Mouse (Mus musculus): Measurements from ENCODE around the gene Trak1. TPM values are rescaled to one million over a fixed set of nuclear protein-coding genes. Genes with fewer than 3 reads are reported as not detected.
A peak's percentile ranks its signal among the peaks of the same experiment; 100 is the strongest.

The Trak1 gene
- polyA plus RNA-seq, 1 experiment from 2014 or later: 53.6 TPM

DNA sequence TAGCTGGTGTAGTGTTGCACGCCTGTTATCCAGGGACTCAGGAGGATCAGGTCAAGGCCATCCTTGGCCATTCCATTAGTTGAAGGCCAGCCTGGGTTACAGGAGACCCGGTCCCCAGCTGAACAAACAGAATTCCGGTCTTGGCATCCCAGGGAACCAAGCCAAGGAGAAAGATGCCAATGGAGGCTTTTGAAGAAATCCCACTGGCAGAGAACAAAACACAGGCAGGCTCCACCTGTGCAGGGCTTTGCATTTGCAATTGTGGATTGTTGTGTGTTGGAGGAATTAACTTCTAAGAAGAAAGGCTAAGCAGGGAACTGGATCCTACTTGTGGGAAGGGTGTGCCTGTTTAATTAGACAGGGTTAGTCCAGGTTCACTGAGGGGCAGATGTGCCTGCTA, 47.0 kb downstream of the Trak1 start:
- DNase-seq (no peak), ATAC-seq (ENCODE audit: low FRiP score, low TSS enrichment) (no peak)
- Histone ChIP-seq H3K27ac (replicated peaks; ENCODE audit: low read depth, low read length) (no peak overlapping the region), H3K4me3 (replicated peaks; ENCODE audit: low read depth, low read length) (no peak overlapping the region), H3K27me3 (ENCODE audit: control insufficient read depth, insufficient read depth, low read length) (no peaks in the 10 kb centered on the region), H3K9ac (replicated peaks; ENCODE audit: low read length) (no peak overlapping the region), H3K36me3 (ENCODE audit: control insufficient read depth, insufficient read depth, low read length) (no peaks in the 10 kb centered on the region), H3K9me3 (ENCODE audit: control insufficient read depth, low read length) (no peaks in the 10 kb centered on the region), H3K4me2 (ENCODE audit: low read length) (no peak overlapping the region), H3K4me1 (ENCODE audit: control insufficient read depth, insufficient read depth, low read length) (peaks cover 16% of the 10 kb centered on the region; the same call in 1 of the 2 replicates)
- 34% methylated on average over 3 of the region's 3 CpGs for WGBS

DNA sequence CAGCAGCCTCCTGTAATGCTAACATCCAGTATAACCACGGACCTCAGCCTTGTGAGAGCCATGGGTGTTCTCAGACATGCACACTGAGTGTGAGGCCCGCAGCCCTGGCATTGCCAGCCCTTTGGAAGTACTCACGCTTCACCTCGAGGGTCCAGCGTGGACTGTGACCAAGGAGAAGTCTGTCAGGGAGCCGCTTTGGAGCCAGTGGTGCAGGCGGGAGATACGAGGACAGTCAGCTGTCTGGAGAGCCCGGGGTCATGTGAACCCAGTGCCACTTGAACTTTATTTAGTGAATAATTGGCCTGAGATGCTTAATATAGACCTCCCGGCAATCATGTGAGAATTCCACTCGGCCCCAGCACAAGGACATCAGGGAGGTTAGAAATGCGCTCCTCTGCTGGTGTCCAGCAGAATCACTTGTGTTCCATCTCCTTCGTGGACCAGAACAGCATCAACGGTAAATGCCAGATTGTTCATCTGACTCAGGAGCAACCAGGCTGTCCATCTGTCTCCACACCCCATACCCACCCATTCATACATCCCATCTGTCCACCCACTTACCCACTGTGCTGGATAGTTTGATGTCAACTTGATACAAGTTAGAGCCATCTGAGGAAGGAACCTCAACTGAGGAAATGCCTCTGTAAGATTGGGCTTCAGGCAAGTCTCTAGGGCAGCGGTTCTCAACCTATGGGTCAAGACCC, 48.3 kb downstream of the Trak1 start:
- Histone ChIP-seq H3K27me3 (ENCODE audit: control insufficient read depth, insufficient read depth, low read length) (no peaks in the 10 kb centered on the region), H3K36me3 (ENCODE audit: control insufficient read depth, insufficient read depth, low read length) (no peaks in the 10 kb centered on the region), H3K9ac (replicated peaks; ENCODE audit: low read length) (no peak overlapping the region), H3K9me3 (ENCODE audit: control insufficient read depth, low read length) (no peaks in the 10 kb centered on the region), H3K27ac (replicated peaks; ENCODE audit: low read depth, low read length) (no peak overlapping the region), H3K4me3 (replicated peaks; ENCODE audit: low read depth, low read length) (no peak overlapping the region), H3K4me2 (ENCODE audit: low read length) (no peak overlapping the region), H3K4me1 (ENCODE audit: control insufficient read depth, insufficient read depth, low read length) (peaks cover 16% of the 10 kb centered on the region; the same call in 1 of the 2 replicates)
- WGBS: 92% methylated on average over 15 of the region's 15 CpGs
- DNase-seq: no peak
- ATAC-seq (ENCODE audit: low FRiP score, low TSS enrichment): no peak

DNA sequence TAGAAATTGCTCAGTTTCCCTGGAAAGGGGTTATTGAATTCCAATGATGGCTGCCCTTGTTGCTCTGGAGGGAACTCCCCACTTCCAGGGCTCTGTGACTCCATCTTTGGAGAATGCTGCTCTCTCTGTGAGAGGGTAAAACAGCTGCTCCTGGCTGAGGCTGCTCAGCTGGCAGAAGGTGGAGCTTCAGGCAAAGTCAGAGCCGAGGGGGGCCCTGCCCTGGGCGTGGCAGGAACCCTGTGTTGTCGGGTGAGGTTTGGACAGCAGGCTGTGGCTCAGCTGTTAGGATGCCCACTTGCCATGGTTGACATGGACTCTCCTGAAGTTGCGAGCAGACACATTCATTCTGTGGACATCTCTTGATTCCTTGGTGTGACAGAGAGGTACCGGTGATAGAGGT, 49.3 kb downstream of the Trak1 start:
- no peaks in the 10 kb centered on the region for H3K36me3 ChIP-seq (ENCODE audit: control insufficient read depth, insufficient read depth, low read length)
- no peak overlapping the region for H3K27ac ChIP-seq (replicated peaks; ENCODE audit: low read depth, low read length)
- no peak for ATAC-seq (ENCODE audit: low FRiP score, low TSS enrichment)
- no peaks in the 10 kb centered on the region for H3K9me3 ChIP-seq (ENCODE audit: control insufficient read depth, low read length)
- no peak overlapping the region for H3K9ac ChIP-seq (replicated peaks; ENCODE audit: low read length)
- H3K4me3 ChIP-seq (replicated peaks; ENCODE audit: low read depth, low read length): no peak overlapping the region
- H3K4me2 ChIP-seq (ENCODE audit: low read length): no peak overlapping the region
- no peak for DNase-seq
- no peaks in the 10 kb centered on the region for H3K27me3 ChIP-seq (ENCODE audit: control insufficient read depth, insufficient read depth, low read length)
- peaks cover 25% of the 10 kb centered on the region for H3K4me1 ChIP-seq (ENCODE audit: control insufficient read depth, insufficient read depth, low read length)
- 70% methylated on average over 5 of the region's 5 CpGs for WGBS

DNA sequence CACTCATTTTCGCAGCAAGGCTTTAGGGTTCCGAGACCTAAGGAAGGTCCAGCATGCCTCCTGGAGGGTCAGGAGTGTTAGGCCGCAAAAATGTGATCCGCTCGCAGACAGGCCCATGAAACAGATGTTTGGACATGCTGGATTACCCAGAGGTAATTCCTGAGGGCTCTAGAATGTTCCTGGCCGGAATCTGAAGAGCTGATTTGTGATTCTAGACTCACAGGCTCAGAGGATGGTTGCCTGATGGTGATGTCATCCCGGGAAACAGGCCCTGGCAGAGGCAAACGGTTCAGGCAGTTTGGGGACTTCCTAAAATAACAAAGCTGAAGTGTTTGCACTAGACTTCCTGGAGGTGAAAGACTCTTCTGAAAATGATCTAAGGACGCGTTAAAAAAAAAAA, 50.7 kb downstream of the Trak1 start:
- Histone ChIP-seq H3K4me2 (ENCODE audit: low read length) (no peak overlapping the region), H3K9ac (replicated peaks; ENCODE audit: low read length) (0 out of 2 replicates have a peak overlapping the region, but pooled peaks have one; percentile 12), H3K27me3 (ENCODE audit: control insufficient read depth, insufficient read depth, low read length) (no peaks in the 10 kb centered on the region), H3K27ac (replicated peaks; ENCODE audit: low read depth, low read length) (peak overlapping the region; percentile 74), H3K4me3 (replicated peaks; ENCODE audit: low read depth, low read length) (no peak overlapping the region), H3K9me3 (ENCODE audit: control insufficient read depth, low read length) (no peaks in the 10 kb centered on the region), H3K36me3 (ENCODE audit: control insufficient read depth, insufficient read depth, low read length) (no peaks in the 10 kb centered on the region), H3K4me1 (ENCODE audit: control insufficient read depth, insufficient read depth, low read length) (peaks cover 29% of the 10 kb centered on the region)
- DNase-seq: no peak
- WGBS: 31% methylated on average over 10 of the region's 10 CpGs
- no peak for ATAC-seq (ENCODE audit: low FRiP score, low TSS enrichment)

DNA sequence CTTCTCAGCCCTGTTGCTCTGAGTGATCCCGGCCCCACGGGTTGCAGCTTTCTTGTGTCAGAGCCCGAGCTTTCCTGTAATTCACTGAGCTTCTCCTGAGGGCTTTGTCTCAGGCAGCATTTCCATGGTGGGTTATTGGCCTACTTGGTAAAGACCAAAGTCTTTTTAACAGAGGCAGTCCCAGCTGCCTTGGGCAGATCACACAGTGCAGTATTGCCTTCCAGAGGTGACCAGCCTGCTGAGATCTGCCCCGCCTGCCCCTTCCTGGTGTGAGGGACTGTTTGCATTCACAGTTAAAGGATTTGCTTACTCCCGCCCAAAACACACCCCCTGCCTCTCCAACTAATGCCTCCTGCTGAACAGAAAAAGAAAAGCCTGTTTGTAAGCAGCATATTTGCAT, 51.2 kb downstream of the Trak1 start:
- no peak for ATAC-seq (ENCODE audit: low FRiP score, low TSS enrichment)
- 0 out of 2 replicates have a peak overlapping the region, but pooled peaks have one; percentile 19 for H3K4me2 ChIP-seq (ENCODE audit: low read length)

DNA sequence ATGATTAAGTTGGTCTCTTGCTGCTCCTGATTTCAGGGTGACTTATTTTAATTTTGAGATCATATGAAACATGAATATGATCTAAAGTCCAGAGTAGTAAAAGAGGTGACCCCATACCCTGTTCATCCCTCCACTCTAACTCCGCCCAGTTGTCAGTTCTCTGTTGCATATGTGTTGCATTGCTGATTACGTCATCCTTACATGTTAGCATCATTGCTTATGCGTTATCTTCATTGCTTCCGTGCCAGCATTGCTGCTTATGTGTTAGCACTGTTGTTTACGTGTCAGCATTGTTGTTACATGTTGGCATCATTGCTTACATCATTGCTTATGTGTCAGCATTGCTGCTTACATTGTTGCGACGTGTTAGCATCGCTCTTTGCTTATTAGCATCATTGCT, 51.8 kb downstream of the Trak1 start:
- H3K9ac ChIP-seq (replicated peaks; ENCODE audit: low read length): no peak overlapping the region
- no peak for DNase-seq
- no peak overlapping the region for H3K27ac ChIP-seq (replicated peaks; ENCODE audit: low read depth, low read length)
- no peak overlapping the region for H3K4me2 ChIP-seq (ENCODE audit: low read length)
- peaks cover 29% of the 10 kb centered on the region for H3K4me1 ChIP-seq (ENCODE audit: control insufficient read depth, insufficient read depth, low read length)
- H3K9me3 ChIP-seq (ENCODE audit: control insufficient read depth, low read length): no peaks in the 10 kb centered on the region
- ATAC-seq (ENCODE audit: low FRiP score, low TSS enrichment): no peak
- no peaks in the 10 kb centered on the region for H3K36me3 ChIP-seq (ENCODE audit: control insufficient read depth, insufficient read depth, low read length)
- 88% methylated on average over 8 of the region's 8 CpGs for WGBS
- H3K27me3 ChIP-seq (ENCODE audit: control insufficient read depth, insufficient read depth, low read length): no peaks in the 10 kb centered on the region
- no peak overlapping the region for H3K4me3 ChIP-seq (replicated peaks; ENCODE audit: low read depth, low read length)

More for the DNA sequence above, 51.2 kb downstream of the Trak1 start:
- DNase-seq: peak; percentile 50
- 2% methylated on average over 5 of the region's 5 CpGs for WGBS
- Histone ChIP-seq H3K27ac (replicated peaks; ENCODE audit: low read depth, low read length) (peak overlapping the region; percentile 74), H3K9me3 (ENCODE audit: control insufficient read depth, low read length) (no peaks in the 10 kb centered on the region), H3K4me3 (replicated peaks; ENCODE audit: low read depth, low read length) (no peak overlapping the region), H3K4me1 (ENCODE audit: control insufficient read depth, insufficient read depth, low read length) (peaks cover 29% of the 10 kb centered on the region), H3K36me3 (ENCODE audit: control insufficient read depth, insufficient read depth, low read length) (no peaks in the 10 kb centered on the region), H3K9ac (replicated peaks; ENCODE audit: low read length) (0 out of 2 replicates have a peak overlapping the region, but pooled peaks have one; percentile 12), H3K27me3 (ENCODE audit: control insufficient read depth, insufficient read depth, low read length) (no peaks in the 10 kb centered on the region)

DNA sequence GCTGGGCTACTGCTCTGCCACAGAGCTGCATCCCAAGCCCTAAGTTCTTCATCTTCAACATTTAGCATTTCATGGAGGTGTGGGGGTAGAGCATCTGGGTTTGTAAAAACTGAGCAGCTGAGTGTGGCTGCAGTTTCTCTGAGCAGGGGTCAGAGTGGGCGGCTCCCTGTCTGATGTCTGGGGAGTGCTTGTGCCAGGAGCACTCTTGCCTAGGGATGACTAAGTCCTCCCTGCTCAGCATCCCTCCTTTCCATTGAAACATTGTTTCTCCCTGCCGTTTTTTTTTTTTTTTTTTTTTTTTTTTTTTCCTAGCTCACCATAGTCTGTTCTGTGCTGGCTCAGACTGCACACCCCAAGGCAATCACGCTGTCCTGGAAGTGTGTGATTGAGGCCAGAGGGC, 53.3 kb downstream of the Trak1 start:
- Histone ChIP-seq H3K27me3 (ENCODE audit: control insufficient read depth, insufficient read depth, low read length) (no peaks in the 10 kb centered on the region), H3K27ac (replicated peaks; ENCODE audit: low read depth, low read length) (no peak overlapping the region), H3K9ac (replicated peaks; ENCODE audit: low read length) (no peak overlapping the region), H3K4me2 (ENCODE audit: low read length) (no peak overlapping the region), H3K9me3 (ENCODE audit: control insufficient read depth, low read length) (no peaks in the 10 kb centered on the region), H3K4me1 (ENCODE audit: control insufficient read depth, insufficient read depth, low read length) (peaks cover 30% of the 10 kb centered on the region), H3K4me3 (replicated peaks; ENCODE audit: low read depth, low read length) (no peak overlapping the region), H3K36me3 (ENCODE audit: control insufficient read depth, insufficient read depth, low read length) (no peaks in the 10 kb centered on the region)
- ATAC-seq (ENCODE audit: low FRiP score, low TSS enrichment): no peak
- DNase-seq: no peak
- WGBS: 43% methylated on average over 3 of the region's 3 CpGs

DNA sequence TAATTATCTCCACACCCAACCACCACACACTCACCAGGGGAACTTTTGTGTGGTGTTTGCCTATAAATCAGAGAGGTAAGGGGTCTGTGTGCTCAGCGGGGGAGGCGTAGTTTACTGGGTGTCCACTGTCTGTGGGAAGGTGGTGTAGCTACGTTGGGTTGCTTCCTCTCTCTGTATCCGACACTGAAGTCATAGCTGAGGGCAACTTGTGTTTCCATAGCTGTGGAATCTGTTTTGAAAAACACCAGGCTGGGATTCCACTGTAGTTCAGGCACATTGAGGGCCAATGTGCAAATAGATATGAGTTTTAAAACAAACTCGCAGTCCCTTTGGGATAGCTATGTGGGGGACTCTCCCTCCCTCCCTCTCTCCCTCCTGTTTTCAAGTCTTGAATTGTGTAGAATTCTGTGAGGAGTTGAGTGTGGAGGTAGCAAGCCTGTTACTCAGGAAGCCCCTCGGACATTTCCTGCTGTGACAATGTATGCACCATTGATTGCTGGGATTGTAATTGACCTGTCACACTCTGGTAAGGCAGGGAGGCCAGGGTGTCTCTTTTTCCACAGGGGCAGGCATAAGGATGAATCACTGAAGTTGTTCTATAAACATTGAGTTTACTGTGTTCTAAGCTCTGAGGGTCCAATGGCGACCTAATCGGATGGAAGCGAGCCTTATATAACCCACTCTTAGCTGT, 54.2 kb downstream of the Trak1 start:
- ATAC-seq (ENCODE audit: low FRiP score, low TSS enrichment) (no peak), DNase-seq (no peak)
- no peak overlapping the region for H3K4me3 ChIP-seq (replicated peaks; ENCODE audit: low read depth, low read length)
- H3K4me2 ChIP-seq (ENCODE audit: low read length): no peak overlapping the region
- H3K4me1 ChIP-seq (ENCODE audit: control insufficient read depth, insufficient read depth, low read length): peaks cover 33% of the 10 kb centered on the region
- no peaks in the 10 kb centered on the region for H3K27me3 ChIP-seq (ENCODE audit: control insufficient read depth, insufficient read depth, low read length)
- no peaks in the 10 kb centered on the region for H3K36me3 ChIP-seq (ENCODE audit: control insufficient read depth, insufficient read depth, low read length)
- no peak overlapping the region for H3K9ac ChIP-seq (replicated peaks; ENCODE audit: low read length)
- H3K27ac ChIP-seq (replicated peaks; ENCODE audit: low read depth, low read length): no peak overlapping the region
- no peaks in the 10 kb centered on the region for H3K9me3 ChIP-seq (ENCODE audit: control insufficient read depth, low read length)
- 60% methylated on average over 9 of the region's 9 CpGs for WGBS
